Mouse (Mus musculus): Measurements from ENCODE around the gene Cog4. TPM values are rescaled to one million over a fixed set of nuclear protein-coding genes. Genes with fewer than 3 reads are reported as not detected.
"Not testable (repeated sequence)": the region's sequence is repeated elsewhere in the genome, so short reads cannot be mapped to it uniquely, and the experiment has no call there.

The Cog4 gene
- polyA plus RNA-seq, 1 experiment, result 40.9 TPM

DNA sequence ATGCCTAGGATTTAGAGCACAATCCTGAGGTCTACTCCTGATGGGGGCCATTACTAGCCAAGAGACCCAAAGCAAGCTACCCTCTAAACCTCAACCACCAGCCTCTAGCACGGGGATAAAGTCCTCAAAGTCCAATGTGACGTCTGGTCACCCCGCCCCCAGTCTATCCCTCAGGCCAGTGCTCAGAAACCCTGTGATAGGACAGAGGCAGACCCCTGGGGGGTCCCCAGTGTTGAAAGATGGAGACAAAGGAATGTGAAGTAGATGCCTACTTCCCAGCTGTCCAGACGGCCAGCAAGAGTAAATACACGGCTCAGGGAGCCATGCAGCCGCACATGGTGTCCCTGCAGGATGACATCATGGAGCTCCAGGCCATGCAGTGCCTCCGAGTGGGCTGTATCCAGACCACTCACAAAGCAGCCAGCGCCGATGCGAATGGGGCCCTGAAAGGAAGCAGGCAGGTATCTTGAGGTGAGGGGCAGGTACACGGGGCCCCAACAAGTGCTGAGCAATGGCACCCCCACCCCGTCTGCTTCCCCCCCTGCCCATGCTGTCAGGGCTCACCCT is 43.6 kb downstream of the Cog4 start:
- no peak for DNase-seq (ENCODE audit: low spot score)

- no peak for DNase-seq (ENCODE audit: low spot score)
These were observed 45.6 kb downstream of the Cog4 start for GRCm38 (mm10) chr8:110892040-110892439.

DNA sequence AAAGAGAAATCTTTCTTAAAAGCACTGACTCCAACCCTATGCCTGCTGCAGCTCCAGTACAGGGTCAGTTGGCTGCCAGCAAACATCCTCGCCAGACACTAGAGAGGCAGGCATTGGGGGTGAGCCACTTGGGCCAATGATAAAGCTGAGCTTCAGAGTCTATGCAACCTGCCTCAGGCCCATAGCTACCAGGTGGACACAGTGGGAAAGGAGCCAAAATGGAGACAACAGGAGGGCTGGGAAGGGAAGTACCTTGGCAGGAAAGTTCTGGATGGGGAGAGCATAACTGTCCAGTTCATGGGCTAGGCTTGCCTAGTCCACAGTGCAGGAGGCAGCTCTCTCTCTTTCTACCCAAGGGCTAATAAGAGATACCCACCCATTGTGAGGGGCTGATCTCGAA is 46.5 kb downstream of the Cog4 start:
- no peak for DNase-seq (ENCODE audit: low spot score)

- DNase-seq (ENCODE audit: low spot score), result no peak
These were observed 48.5 kb downstream of the Cog4 start for GRCm38 (mm10) chr8:110894851-110895250.

DNA sequence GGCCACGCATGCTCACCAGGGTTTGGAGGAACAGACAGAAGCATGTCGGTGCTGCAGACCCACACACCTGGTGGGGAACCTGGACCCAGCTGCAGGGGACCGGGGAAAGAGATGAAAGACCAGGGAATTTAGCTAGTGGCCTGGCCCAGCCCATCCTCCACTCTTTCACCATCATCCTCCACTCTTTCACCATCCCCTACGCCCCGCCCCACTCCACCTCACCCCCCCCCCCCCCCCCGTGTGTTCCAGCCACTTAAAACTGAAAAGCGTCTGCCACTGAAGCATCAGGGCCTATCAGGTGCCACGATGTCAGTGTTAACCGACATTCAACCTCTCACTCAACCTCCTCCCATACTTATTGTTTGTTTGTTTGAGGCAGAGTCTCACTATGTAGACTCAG is 48.9 kb downstream of the Cog4 start:
- DNase-seq (ENCODE audit: low spot score), result no peak

- no peak for DNase-seq (ENCODE audit: low spot score)
These were observed 49.4 kb downstream of the Cog4 start for GRCm38 (mm10) chr8:110895812-110896211.

DNA sequence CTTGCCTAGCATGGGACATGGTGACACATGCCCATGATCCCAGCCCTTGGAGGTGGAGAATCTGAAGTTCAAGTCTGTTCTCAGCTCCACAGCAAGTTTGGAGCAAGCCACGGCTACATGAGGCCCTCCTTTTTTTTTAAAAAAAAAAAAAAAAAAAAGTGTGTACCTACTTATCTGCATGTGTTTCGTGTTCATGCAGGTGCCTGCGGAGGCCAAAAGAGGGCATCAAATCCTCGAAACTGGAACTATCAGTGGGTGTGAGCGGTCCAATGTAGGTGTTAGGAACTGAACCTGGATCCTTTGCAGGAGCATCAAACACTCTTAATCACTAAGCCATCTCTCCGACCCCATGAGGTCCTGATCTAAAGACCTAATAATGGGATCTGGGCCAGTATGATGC is 51.1 kb downstream of the Cog4 start:
- no peak for DNase-seq (ENCODE audit: low spot score)

DNA sequence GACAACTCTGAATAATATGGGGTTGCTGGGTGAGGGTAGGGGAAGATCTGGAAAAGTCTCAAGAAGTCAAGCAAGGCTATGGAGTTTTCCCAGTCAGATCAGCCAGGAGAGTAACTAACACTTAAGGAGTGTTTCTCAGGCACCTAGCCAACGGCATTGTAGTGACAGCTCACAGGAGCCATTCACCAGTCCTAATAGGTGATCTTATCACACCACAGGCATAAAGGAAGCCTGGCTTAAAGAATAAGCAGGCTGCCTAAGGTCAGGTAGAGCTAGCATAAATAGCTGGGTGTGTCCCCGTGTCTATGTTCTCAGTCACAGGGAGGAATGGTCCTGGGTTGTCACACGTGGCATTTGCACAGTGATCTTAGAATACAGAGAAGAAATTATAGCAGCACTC is 54.7 kb downstream of the Cog4 start:
- DNase-seq (ENCODE audit: low spot score), result no peak

DNA sequence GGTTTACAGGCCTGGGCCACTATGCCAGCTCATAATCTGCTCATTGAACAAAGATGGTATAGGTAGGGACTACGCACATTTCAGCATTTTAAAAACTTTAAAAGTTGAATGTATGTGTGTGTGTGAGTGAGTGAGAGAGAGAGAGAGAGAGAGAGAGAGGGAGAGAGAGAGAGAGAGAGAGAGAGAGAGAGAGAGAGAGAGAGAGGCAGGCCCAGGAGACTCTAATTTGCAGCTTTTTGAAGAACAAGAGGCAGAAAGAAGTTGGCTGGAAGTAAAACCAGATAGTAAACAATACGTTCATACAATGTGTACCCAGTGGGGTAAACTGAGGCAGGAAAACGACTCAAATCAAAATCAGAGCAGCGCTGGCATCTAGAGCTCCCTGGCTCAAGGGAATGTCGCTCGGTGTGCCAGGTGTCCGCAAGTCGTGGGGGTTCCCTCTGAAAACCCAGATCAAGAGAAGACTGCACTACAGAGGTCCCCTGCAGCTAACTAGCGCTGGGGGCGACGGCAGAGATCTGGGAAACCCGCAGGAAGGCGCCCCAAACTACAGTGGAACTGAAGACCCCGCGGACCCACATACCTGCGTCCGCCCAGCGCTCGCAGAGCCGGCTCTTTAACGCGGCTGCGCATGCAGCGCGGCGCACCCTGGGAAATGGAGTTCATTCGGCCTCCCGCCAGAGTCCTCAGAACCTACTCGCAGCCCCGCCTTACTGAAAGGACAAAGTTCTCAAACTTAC is 55.6 kb downstream of the Cog4 start, which contains the start of gene Fuk:
Fuk (minus strand) TSS at position 650 of the 740 bp plus-strand sequence.
- DNase-seq (ENCODE audit: low spot score), result peak; percentile 64

- DNase-seq (ENCODE audit: low spot score), result no peak
These were observed 56.2 kb downstream of the Cog4 start for GRCm38 (mm10) chr8:110902579-110902965.

GRCm38 (mm10) chr8:110905404-110905803 is 59.0 kb downstream of the Cog4 start:
- no peak for DNase-seq (ENCODE audit: low spot score)

DNA sequence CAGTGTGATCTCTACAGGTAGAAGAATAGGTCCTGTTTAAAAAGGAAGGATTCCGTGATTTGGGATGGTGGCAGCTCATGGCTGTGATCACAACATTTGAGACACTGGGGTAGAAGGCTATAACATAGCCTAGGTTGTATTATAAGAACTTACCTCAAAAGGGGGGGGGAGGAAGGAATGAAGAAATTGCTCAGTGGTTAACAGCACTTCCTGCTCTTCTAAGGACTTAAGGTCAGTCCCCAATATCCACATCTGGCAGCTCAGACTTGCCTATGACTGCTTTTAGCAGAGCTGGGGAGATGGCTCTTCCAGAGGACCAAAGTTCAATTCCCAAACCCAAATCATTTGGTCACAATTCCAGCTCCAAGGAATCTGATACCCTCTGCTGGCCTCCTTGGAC is 60.3 kb downstream of the Cog4 start:
- DNase-seq (ENCODE audit: low spot score), result no peak

DNA sequence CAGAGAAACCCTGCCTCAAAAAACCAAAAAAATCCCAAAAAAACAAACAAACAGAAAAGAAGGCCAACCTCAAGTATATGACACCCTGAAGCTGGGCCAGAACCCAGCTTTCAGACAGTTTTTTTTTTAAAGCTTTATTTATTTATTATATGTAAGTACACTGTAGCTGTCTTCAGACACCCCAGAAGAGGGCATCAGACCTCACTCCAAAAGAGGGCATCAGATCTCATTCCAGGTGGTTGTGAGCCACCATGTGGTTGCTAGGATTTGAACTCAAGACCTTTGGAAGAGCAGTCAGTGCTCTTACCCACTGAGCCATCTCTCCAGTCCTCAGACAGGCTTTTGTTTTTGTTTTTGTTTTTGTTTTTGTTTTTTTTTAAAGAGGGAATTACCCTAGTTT is 63.5 kb downstream of the Cog4 start:
- DNase-seq (ENCODE audit: low spot score), result not testable (repeated sequence)

- DNase-seq (ENCODE audit: low spot score), result no peak
These were observed 65.5 kb downstream of the Cog4 start for GRCm38 (mm10) chr8:110911576-110912570.

DNA sequence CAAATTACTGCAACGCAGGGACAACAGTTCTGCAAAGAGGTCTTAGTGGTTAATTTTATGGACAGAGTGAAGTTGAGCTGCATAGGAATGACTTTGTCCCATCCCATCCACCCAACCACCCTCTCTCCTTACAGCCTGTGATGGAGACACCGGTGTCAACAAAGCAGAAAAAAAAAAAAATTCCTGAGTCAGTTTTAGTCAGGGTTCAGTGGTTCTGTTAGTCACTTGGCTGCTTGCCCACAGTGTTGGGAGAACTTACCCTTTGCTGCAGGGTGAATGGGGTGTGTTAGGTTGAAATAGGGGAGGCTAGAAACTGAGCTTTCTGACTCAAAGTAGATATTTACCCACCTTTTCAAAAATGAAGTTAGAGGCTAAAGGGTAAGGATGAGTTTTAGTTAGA is 71.0 kb downstream of the Cog4 start:
- DNase-seq (ENCODE audit: low spot score), result no peak

DNA sequence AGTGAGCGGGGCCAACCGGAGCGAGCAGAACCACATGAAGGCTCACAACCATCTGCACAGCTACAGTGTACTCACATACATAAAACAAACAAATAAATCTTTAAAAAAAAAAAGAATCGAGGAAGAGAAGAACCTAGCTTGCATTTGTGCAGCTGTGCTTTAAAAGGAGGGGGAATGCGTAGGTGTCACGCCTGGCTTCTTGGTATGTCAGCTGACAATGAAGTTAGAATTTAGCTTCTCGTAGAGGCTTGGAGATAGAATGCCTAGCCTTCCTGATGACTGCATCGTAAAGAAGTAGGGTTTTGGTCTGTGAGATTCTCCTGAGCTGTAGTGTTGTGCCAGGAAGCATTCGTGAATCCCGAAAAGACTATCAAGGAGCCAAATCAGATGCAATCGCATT is 71.6 kb downstream of the Cog4 start:
- no peak for DNase-seq (ENCODE audit: low spot score)

DNA sequence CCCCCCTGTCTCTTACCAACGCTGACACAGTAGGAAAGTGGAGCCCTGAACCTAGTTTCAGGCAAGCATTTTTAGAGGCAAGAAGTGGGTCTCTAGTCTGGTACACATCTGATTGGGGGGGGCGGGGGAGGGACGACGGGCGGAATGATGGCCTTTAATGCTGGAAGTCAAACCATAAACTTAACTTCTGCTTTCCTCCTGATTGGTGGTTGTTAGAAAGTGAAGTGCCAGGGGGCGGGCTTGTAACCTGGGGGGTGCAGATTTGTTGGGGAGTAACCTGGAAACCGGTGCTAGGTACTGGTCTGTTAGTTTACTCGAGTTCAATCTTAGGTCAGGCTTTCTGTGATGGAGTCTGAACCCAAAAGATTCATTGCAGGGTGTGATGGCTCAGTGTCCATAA is 72.1 kb downstream of the Cog4 start:
- DNase-seq (ENCODE audit: low spot score), result no peak

DNA sequence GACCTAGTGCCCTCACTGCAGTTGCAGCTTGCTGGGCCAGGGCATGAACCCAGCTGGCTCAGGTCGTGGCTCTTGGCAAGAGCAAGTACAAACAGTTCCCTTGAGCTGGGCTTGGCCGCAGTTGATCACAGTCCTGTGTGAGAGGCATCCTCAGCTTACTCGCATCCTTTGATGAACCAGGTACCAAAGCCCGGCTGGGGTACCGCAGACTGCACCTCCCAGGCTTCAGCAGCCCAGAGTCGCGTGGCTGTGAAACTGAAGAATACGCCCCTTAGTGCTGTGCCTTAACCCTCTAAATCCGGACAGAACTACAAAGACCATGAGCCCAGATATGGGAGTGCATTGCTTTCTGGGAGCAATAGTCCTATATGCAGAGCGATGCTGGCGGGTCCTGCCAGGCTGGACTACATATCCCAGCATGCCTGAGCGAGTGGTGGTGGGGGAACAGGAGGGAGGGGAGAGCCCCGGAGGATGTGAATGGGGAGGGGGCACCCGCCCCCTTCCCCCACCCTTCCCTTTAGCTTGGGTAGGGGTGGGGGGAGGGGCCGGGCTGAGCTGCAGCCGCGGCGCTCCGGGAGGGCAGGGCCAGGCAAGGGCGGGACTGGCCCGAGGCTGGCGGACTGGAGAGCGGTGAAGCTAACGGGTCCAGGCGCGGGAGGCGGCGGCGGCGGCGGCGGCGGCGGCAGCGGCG is 73.1 kb downstream of the Cog4 start, which contains the start of gene St3gal2:
St3gal2 (plus strand) TSS at position 582 of the 691 bp plus-strand sequence.
- DNase-seq (ENCODE audit: low spot score), result peak; percentile 62

GRCm38 (mm10) chr8:110920032-110920772 is 73.8 kb downstream of the Cog4 start:
- DNase-seq (ENCODE audit: low spot score), result no peak

- DNase-seq (ENCODE audit: low spot score), result no peak
These were observed 74.4 kb downstream of the Cog4 start for GRCm38 (mm10) chr8:110920773-110921277.
